Mouse (Mus musculus) olfactory bulb, adult 2 months (tissue): ENCODE data around the gene Tesk1.

Source experiments
- CTCF ChIP-seq: fragments of 200-500 bp; IDR thresholded peaks from 2 replicates; pipeline ENCODE4 v1.5.1; 2012; ENCODE audit warnings: low read depth, mild to moderate bottlenecking, low read length, moderate library complexity; ENCODE audit not compliant: insufficient read depth
- POLR2A ChIP-seq: fragments of 200-500 bp; IDR thresholded peaks from 2 replicates; pipeline ENCODE4 v1.6.1; 2012; ENCODE audit warnings: mild to moderate bottlenecking, low read depth, low read length, moderate library complexity; ENCODE audit not compliant: insufficient read depth

GRCm38 (mm10) chr4:43400976-43401375 lies 40.8 kb upstream of the Tesk1 start:
- TF ChIP-seq CTCF, result no peak
- TF ChIP-seq POLR2A, result no peak
